Mouse (Mus musculus) hindbrain, embryonic 10.5 days (tissue): ENCODE measurements at regions not wholly inside any gene's neighbourhood (a gene's known extent, or its start where the extent isn't known, plus 50 kb on each side); places are given as distances from the start of the nearest gene placed in this dataset.

ENCODE experiments used
- DNase-seq: peaks from one replicate; pipeline ENCODE4 v3.0.0-alpha.2; 2017; ENCODE audit warnings: low spot score
- H3K27ac ChIP-seq: fragments of 300-500 bp; sonication (generic); 2 replicates; pipeline ENCODE4 v1.5.1; 2016; ENCODE audit warnings: mild to moderate bottlenecking, moderate library complexity
- H3K27me3 ChIP-seq: fragments of 300-500 bp; sonication (generic); 2 replicates; pipeline ENCODE4 v1.6.1; 2016; ENCODE audit warnings: mild to moderate bottlenecking; ENCODE audit not compliant: poor library complexity, insufficient read depth, severe bottlenecking
- H3K36me3 ChIP-seq: fragments of 300-500 bp; sonication (generic); 2 replicates; pipeline ENCODE4 v1.6.1; 2016; ENCODE audit warnings: mild to moderate bottlenecking, moderate library complexity
- H3K4me1 ChIP-seq: fragments of 300-500 bp; sonication (generic); replicated peaks from 2 replicates; pipeline ENCODE4 v1.6.1; 2016; ENCODE audit warnings: mild to moderate bottlenecking
- H3K4me3 ChIP-seq: fragments of 300-500 bp; sonication (generic); 2 replicates; pipeline ENCODE4 v1.5.1; 2016; ENCODE audit warnings: mild to moderate bottlenecking, moderate library complexity
- H3K9me3 ChIP-seq: fragments of 300-500 bp; sonication (generic); 2 replicates; pipeline ENCODE4 v1.6.1; 2016; ENCODE audit warnings: mild to moderate bottlenecking, moderate library complexity
- WGBS: fragments of 180-500 bp; shearing (Covaris S2); methylation state at CpG from one replicate; pipeline ENCODE4 v1.1.7; 2016; 5-methylcytosine and 5-hydroxymethylcytosine counted together

DNA sequence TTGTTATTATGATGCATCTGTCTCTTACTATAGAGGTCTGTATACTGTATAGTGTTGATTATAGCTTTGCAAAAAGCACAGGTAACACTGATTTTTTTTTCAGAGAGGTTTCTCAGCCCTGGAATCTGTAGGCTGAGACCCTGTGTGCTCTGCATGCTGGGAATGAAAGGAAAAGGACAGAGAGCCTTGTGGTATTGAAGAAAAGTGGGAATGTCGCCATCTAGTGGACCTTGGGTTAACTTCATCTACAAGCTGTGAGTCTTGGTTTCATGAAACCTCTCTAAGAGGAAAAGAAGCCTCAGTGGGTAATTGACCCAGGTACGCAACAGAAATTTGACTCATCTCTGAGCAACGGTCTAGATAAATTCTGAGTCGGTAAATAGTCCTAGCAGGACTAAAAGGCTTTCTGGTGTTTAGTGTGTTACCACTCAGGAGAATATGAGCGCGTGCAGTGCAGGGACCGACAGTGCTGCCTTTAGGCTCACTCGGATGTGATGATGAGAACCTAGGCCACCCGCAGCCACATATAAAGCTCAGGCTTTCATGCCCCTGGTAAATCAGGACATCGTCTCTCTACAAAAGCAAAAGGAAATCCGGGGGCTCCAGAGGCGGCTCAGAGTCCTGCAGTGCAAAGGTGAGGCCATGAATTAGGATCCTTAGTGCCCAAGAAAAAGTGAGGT is 75.9 kb upstream of the Nmur2 start:
- no peaks in the 10 kb centered on the region for H3K36me3 ChIP-seq
- H3K27ac ChIP-seq: no peak overlapping the region
- H3K4me1 ChIP-seq: no peaks in the 10 kb centered on the region
- H3K4me3 ChIP-seq: no peak overlapping the region
- WGBS: 52% methylated on average over 12 of the region's 12 CpGs
- no peaks in the 10 kb centered on the region for H3K9me3 ChIP-seq
- H3K27me3 ChIP-seq: no peaks in the 10 kb centered on the region
- peak; percentile 23 for DNase-seq

DNA sequence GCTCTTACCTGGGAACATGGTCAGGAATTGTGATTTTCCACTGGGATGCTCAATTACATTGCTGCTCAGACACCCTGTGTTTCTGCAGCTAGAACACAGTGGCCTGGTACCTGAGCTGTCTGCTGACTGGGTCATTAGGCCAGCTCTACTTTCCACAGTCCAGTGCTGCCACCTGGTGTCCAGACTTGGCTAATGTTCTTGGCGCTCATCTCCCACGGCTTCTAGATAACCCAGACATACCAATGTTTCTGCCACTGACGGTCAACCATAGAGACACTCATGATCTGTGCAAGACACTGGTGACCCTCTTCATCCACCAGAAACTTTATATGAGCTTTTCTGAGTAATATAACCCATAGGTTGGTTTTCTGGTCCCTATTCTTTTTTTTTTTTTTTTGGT is 67.1 kb upstream of the Nmur2 start:
- Histone ChIP-seq H3K4me1 (0 out of 2 replicates have a peak, but pooled peaks cover 6% of the 10 kb centered on the region), H3K9me3 (no peaks in the 10 kb centered on the region), H3K27ac (no peak overlapping the region), H3K36me3 (no peaks in the 10 kb centered on the region), H3K4me3 (no peak overlapping the region), H3K27me3 (no peaks in the 10 kb centered on the region)
- DNase-seq: peak; percentile 80
- WGBS: 19% methylated on average over 3 of the region's 3 CpGs

DNA sequence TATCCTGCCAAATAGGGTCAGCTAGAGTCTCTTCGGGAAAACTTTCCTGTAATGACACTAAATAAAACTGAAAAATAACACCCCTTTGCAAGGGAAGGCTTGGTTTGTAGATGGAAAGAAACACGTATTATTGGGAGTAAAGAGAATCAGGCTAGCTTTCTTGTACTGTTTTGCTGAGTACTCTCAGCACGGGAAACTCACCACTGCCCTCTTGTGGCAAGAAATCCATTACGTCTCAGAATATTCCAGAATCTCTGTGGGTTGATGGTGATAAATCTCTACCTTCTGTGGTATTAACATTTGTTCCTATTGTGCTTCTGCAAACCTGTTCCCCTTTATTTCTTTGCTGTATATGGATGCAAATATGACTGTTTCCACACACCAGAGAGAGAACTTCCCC is 64.8 kb upstream of the Nmur2 start:
- H3K4me3 ChIP-seq: no peak overlapping the region
- WGBS: 48% methylated on average over 4 of the region's 4 CpGs
- no peaks in the 10 kb centered on the region for H3K9me3 ChIP-seq
- no peak overlapping the region for H3K27ac ChIP-seq
- 0 out of 2 replicates have a peak, but pooled peaks cover 6% of the 10 kb centered on the region for H3K4me1 ChIP-seq
- no peaks in the 10 kb centered on the region for H3K36me3 ChIP-seq
- no peaks in the 10 kb centered on the region for H3K27me3 ChIP-seq
- peak; percentile 19 for DNase-seq

DNA sequence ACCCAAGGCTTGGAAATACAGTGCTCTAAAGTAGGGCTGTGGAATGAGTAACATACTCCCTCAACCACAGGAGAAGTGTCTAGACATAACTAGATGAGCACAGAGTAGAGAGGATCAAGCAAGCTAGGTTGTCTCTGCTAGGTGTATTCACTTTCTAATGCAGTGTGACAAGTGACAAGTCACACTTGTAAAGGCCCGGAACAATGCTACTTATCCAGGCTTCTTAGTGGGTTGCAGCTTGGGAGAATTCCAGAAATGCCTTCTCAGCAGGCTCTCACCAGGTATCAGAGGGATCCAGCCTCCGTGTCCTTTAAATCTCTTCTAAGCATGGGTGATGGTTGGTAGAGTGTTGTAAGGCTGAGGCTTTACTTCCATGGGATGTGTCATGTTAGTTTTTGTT is 52.1 kb upstream of the Nmur2 start:
- H3K27me3 ChIP-seq: no peaks in the 10 kb centered on the region
- H3K36me3 ChIP-seq: no peaks in the 10 kb centered on the region
- no peak overlapping the region for H3K27ac ChIP-seq
- H3K4me1 ChIP-seq: no peaks in the 10 kb centered on the region
- no peaks in the 10 kb centered on the region for H3K9me3 ChIP-seq
- DNase-seq: no peak
- 29% methylated on average over 2 of the region's 2 CpGs for WGBS
- no peak overlapping the region for H3K4me3 ChIP-seq
